Mouse (Mus musculus): ENCODE results near the gene Gpr26. TPM values are rescaled to one million over a fixed set of nuclear protein-coding genes. Genes with fewer than 3 reads are reported as not detected.

Gene Gpr26
- total RNA-seq (2021), result not detected
- long read RNA-seq, experiment 1, result 0 reads
- long read RNA-seq, experiment 2, result 0 reads

DNA sequence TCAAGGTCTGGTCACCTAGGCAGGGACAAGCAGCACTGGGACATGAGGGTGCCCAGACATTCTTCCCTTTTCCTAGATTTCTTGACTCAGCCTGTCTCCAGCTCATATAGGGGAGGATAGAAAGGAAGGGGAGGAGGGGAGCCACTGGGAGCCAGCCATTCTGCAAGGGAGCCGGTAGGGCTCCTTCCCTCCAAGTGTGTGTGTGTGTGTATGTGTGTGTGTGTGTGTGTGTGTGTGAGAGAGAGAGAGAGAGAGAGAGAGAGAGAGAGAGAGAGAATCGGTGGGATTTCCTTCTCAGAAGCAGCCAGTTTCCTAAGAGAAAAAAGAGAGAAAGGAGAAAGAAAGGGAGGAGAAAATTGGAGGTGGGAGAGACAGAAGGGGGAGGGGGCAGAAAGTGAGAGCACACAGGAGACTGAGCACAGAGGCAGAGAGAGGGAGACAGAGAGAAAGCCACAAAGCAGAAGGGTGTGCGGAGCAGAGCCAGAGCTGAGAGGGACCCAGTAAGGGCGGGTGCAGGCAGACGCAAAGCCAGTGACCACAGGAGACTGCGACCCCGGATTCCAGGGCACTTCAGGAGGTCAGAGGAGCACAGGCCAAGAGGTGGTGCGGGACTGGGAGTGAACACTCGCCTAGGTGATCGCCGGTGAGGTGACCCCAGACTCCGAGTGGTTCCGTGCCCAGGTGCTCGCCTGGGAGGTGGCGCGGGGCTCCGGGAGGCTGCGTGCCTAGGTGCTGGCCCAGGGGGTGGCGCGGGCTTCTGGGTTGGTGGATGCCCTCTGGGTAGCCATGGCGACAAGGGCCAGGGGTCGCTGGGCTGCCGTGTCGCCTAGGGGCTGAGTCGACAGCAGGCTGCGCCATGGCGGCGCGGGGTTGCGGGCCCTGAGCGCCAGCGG is at the start of gene Gpr26:
Gene Gpr26, plus strand, starts transcription at position 438 of the 893 bp plus-strand sequence.
- no peak for DNase-seq

GRCm38 (mm10) chr7:131917384-131917783 is 48.9 kb upstream of the Gpr26 start:
- DNase-seq, result peak in 1 of 2 experiments; percentile 7

- no peak for DNase-seq
Observed at GRCm38 (mm10) chr7:131927288-131928050, 38.8 kb upstream of the Gpr26 start.

DNA sequence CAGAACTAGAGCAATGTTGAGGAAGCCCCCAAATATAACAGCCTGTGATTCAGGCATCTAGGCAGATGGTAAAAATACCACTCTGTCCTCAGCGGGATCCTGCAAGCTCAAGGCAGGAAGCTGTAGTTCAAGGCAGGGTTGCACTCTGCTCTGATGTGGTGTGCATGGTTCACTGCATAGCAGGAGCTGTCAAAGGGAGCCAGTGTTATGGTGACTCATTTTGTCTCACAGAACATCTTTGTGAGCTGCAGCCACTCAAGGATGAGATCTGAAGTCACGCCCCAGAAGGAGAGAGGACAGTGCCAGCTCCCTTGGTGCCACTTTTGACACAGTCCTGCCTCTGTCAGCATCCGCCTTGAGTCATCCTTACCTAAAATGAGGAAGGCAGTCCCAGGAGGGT is 28.6 kb upstream of the Gpr26 start:
- no peak for DNase-seq

DNA sequence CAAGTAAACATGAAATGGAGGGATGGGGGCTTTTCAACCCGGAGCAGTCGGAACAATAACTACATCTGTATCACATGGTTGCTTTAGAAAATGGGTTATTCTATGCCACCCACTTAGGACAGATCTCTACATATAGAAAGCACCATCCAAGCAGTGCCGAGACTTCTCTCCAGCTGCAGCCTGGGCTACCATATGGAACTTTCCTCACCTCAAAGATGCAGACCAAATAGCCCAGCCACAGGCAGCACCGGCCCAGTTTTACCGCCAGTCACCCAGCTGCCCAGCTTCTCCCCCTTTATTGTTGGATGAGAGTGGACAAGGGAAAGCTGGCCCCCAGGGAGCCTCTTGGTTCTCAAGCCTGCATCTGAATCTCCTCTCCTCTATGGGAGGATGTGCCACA is 15.1 kb upstream of the Gpr26 start:
- DNase-seq, result no peak

DNA sequence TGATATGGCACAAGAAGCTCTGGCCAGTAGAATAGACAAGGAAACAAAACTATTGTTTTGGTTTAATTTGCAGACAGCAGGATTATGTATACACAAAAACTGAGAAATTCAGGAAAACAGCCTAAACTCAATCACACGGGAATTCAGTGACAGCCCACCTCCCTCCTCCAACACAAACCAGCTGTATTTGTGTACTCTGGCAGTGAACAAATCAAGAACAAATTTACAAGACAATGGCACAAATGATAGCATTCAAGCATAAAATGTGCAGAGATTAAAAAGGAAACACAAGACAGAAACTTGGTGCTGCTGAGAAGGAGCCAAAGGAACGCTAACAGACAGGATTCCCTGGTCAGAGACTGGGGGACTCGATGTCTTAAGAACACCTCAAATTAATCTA is 12.9 kb upstream of the Gpr26 start:
- no peak for DNase-seq

DNA sequence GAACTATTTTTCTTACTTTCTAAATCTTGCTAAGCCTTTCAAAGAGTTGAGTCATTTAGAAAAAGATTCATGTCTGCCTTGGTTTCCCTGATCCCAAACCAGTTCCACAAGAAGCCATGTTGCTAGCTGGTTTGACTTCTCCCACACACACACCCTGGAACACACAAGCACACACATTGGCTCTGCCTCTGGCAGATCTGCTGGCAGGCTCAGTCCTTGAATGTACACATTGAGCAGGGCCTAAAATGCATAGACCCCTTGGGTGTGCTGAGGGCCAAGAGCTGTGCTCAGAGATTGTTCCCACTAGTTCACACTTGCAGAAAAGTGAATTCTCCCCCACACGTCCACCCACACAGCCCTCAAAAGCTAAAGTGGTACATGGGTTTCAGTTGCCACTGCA is 7.6 kb upstream of the Gpr26 start:
- no peak for DNase-seq

GRCm38 (mm10) chr7:131960551-131960950 is 5.7 kb upstream of the Gpr26 start:
- DNase-seq, result peak; percentile 50 to 67

- no peak for DNase-seq
Observed at GRCm38 (mm10) chr7:131966916-131967494, 745 bp downstream of the Gpr26 start.

DNA sequence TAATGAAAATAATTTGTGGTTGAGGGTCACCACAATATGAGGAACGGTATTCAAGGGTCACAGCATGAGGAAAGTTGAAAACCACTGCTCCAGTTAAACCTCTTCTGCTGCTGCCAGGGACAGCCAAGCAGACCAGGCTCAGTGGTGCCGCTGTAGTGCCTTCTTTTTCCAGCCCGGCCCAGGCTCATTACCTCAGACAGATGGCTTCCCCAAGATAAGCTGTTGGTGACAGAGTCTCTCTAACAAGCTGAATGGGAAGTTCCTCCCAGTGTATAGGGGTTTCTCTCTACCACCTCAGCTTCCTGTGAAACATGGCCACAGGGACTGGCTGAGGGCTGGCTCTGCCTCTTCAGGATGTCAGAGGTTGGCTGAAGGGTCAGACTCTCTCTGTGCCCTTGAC is 4.0 kb downstream of the Gpr26 start:
- DNase-seq, result no peak

DNA sequence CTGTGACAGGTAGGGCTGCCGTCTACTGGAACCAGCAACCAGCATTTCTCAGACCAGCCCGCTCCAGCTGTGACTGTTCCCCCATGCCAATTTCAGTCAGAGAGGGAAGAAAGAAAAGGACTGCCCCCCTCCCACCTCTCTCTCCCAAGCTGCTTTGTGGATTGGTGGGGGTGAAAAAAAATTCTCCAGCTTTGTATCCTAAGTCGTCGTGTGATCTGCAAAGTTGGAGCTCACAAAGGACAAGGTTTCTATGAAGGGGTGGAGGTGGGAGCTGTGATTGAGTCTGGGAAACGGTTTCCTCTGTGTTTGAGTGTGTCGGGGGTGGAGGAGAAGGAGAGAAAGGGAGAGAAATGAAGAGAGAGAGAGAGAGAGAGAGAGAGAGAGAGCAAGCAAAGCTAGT is 9.6 kb downstream of the Gpr26 start:
- DNase-seq, result no peak

DNA sequence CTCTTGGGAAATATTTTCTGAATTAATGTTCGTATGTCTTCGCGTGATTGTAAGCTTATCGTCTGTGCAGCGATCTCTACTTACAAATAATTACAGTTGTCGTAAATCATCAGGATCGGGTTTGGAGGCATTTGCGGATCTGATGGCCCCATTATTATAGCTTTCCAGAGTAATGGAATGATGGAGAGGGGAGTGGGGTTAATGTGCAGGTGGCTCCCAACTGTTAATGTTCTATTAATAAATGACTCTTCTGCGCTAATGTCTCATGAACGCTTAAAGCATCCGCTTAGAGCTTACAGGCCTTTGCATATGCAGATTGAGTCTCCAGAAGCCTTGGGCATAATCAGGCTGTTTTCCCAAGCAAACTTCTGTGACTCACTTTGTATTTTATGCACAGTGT is 12.3 kb downstream of the Gpr26 start:
- no peak for DNase-seq

- no peak for DNase-seq
Observed at GRCm38 (mm10) chr7:131989056-131989455, 22.8 kb downstream of the Gpr26 start.

DNA sequence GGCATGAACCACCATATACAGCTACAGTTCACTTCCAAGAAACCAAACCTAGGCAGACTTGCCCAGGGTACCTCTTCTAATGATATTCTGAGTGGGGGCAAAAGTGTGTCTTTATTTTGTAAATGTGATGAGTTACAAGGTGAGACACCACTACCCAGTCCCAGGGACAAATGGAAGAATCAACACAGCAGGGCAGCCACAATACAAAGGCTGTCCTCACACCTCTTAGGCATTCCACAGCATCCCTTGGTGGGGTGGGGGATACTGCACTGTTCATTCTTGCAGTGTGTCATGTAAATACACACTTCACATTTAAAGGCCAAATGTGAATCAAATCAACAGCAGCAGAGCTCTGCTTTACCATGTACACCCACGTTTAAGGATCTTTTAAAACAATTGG is 26.0 kb downstream of the Gpr26 start:
- no peak for DNase-seq

DNA sequence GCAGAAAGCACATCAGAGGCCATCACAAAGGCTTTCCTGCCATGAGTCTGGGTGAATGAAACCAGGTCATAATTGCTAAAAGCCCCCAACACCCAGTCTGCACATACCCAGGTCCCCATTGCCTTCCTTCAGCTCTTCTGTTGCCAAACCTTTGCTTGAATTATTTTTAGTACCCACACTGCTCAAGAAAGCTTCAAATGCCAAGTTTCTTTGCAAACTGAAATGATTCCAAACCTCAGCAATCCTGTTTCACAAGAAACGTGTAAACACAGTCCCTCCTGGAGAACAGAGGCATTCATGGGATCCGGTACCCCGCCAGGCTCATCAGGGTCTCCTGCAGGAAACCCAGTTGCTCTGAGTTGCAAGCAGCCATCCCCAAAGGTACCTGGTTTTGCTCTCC is 26.6 kb downstream of the Gpr26 start:
- no peak for DNase-seq

DNA sequence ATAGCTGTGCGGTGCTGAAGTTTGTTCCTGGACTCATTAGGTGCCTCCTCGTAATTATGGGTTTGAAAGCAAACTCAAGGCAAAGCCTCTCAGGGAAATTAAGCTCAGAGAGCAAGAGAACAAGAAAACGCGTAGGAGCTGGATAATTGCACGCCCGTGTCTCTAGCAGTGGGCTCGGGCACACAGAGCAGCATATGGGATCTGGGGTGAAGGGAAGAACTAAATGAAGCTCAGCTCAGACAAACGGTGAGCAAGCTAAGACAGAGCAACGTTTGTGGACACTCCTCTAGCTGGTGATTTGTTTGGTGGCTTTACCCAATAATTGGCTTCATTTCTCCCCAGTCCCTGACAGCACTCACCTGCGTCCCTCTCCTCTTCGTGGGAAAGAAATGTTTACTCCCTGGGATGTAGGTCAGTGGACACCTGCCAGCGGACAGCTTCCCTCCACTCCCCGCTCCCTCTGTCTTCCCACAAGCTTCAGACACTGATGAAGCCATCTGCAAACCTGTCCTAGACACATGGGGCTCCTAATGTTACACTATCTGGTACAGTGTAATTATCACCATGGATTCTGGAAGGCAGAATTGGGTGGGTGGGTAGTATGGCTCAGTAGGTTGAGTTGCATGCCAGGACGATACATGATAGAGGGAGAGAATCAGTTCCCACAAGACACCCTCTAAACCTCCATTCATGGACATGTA is 39.9 kb downstream of the Gpr26 start:
- DNase-seq, result no peak

DNA sequence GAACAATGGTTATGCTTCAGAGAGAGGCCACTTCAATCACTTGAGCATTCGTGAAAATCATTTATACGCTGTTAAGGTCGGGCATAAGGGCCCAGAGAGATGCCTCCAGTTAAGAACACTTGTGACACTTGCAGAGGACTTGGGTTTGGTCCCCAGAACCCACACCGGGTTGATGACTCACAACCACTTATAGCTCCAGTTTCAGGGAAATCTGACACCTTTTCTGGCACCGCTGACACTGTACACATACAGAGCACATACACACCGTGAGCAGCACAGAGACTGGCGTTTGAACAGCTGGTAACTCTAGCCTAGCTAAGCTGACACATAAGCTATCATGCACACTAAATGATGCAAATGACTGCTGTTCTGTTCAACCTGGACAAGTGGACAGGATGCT is 42.7 kb downstream of the Gpr26 start:
- DNase-seq, result no peak

GRCm38 (mm10) chr7:132012969-132013679 is 46.9 kb downstream of the Gpr26 start:
- no peak for DNase-seq

GRCm38 (mm10) chr7:132013970-132014369 is 47.7 kb downstream of the Gpr26 start:
- no peak for DNase-seq

DNA sequence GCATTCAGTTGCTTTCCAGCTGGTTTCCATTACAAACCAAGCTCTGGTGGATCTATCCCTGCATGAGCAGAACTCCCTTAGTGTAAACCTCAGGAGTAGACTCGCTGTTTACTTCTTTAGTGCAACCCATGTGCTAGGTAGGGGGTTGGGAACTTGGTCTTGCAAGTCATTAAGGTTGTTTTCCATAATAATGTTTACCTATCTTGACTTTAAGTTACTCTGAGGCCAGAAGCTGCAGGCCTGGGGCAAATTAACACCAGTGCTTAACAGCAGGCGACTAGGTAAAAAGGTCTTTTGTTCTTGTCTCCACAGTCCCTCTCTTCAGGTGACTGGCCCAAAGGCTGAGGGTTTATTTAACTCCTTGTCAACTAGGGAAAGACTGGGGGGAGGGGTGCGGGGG is 48.9 kb downstream of the Gpr26 start:
- DNase-seq, result no peak

DNA sequence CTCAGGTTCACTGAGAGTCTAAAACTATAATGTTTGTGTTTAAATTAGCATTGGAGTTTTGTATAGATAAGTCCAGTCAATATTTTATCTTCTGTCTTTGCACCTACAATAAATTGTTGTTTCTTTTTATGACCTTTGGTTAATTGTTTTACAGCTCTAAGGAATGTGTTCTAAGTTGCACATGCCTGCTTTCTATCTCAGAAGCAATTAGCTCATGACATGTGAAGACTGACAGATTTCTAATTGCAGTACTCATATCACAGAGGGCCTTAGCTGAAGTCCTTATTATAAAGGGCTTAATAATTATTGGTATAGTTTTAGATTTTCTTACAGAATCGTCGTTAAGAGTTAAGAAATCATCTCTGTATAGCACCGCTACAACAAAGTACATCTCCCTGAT is 49.7 kb downstream of the Gpr26 start:
- no peak for DNase-seq

DNA sequence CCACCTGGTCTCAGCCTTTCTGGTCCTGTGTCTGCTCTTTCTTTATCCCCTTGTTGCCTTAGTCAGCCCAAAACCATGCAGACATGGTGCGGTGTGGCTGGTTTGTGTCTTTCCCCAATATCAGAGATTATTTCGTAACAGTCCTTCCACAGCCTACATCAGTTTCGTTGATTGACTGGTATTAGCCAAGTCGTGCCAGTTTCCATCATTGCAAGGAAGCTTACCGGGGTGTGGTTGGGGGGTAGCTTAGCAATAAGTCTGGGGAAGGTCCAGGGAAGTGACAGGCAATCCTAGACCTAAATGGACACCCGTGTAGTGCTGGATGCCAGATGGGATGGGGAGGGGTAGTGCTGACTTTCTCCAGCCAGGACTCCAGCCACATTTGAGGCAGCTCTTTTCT is 59.3 kb downstream of the Gpr26 start:
- DNase-seq, result no peak

Data from adrenal gland, postnatal 36 days (tissue).